Mouse (Mus musculus): ENCODE measurements around the gene Uba7. TPM values are rescaled to one million over a fixed set of nuclear protein-coding genes. Genes with fewer than 3 reads are reported as not detected.
A peak's percentile ranks its signal among the peaks of the same experiment; 100 is the strongest.

The Uba7 gene
- polyA plus RNA-seq (2015; fragmentation: Nextera tagmentation; extraction: Ambion mirVana) = 22.4 and 28.0 TPM in 2 replicates

DNA sequence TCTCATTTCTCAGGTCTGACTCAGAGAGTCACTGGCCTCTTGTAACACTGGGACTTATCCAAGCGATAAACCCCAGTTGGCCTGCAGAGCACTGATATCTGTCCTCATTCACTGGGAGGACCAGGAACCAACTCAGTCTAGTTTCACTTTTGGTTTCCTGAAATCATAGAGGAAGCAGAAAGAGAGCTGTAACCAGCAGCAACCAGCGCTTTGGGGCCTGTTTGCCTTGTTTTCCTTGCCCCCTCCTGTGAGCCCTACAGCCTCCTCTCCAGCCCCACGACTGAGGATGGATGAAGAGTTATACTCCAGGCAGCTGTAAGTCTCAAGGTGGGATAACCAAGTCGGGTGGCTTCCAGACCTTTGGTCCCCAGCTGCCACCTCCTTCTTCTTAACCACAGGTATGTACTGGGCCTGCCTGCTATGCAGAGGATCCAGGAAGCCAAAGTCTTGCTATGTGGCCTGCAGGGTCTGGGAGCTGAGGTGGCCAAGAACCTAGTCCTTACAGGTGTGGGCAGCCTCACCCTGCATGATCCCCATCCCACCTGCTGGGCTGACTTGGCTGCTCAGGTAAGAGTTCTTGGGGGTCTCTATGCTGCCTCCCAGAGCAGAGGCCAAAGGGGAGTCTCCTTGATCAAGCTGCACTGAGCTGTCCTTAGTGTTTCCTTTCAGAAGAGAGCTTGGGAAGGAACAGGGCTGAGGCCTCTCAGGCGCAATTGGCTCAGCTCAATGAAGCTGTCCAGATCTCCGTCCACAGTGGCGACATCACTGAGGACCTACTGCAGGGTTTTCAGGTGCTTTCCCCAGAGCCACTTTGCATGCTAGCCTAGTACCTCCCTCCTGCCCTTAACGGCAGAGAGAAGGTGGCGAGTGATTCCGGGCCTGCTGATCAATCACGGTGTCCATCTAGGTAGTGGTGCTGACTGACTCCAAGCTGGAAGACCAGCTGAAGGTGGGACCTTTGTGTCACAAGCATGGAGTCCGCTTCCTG, at the start of gene Uba7:
Uba7 (plus strand) TSS at position 107 of the 988 bp plus-strand sequence.
- peak within 1 kb of the TSS; percentile 35 for H3K27ac ChIP-seq (replicated peaks)

DNA sequence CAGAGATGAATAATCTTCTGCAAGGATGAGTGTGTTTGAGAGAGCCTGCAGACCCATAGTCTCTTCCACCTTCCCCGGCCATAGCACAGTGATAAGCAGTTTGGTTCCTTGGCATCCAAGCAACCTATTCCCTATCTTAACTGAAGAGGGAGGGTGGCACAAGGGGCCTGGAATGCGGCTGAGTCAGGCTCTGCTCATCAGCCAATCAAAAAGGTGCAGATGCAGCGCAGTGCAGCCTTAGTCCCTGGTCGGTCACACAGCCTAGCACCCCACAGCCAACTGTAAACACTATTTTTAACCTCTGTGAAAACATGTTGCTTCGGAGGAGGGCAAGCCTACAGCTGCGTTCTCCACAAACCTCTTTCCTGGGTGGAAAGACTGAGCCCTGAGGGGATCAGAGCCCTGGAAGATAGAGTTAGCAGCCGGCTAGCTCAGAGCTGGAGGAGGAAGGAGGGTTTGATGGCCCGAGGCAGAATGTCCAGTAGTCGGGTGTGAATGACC, 48.3 kb upstream of the Uba7 start:
- Histone ChIP-seq H3K36me3 (no peaks in the 10 kb centered on the region), H3K4me3 (replicated peaks) (no peak overlapping the region), H3K9ac (no peak overlapping the region), H3K4me2 (replicated peaks) (no peak overlapping the region), H3K27ac (replicated peaks) (no peak overlapping the region), H3K4me1 (peaks cover 17% of the 10 kb centered on the region), H3K27me3 (no peaks in the 10 kb centered on the region; the same call in 1 of the 2 replicates), H3K9me3 (replicated peaks) (no peaks in the 10 kb centered on the region)
- ATAC-seq (ENCODE audit: insufficient number of reproducible peaks, low FRiP score, low TSS enrichment, low read depth) = no peak
- WGBS = 29% methylated on average over 9 of the region's 9 CpGs

More for the DNA sequence above, at the start of gene Uba7:
- Histone ChIP-seq H3K27me3 (no peaks in the 10 kb centered on the region), H3K4me2 (replicated peaks) (no peak within 1 kb of the TSS), H3K4me1 (peaks cover 16% of the 10 kb centered on the region), H3K36me3 (peaks cover 10% of the 10 kb centered on the region; the same call in 1 of the 2 replicates), H3K9me3 (replicated peaks) (no peaks in the 10 kb centered on the region), H3K4me3 (replicated peaks) (no peak within 1 kb of the TSS), H3K9ac (no peak within 1 kb of the TSS)
- no peak for ATAC-seq (ENCODE audit: insufficient number of reproducible peaks, low FRiP score, low TSS enrichment, low read depth)
- WGBS = 71% methylated on average over 12 of the region's 12 CpGs

DNA sequence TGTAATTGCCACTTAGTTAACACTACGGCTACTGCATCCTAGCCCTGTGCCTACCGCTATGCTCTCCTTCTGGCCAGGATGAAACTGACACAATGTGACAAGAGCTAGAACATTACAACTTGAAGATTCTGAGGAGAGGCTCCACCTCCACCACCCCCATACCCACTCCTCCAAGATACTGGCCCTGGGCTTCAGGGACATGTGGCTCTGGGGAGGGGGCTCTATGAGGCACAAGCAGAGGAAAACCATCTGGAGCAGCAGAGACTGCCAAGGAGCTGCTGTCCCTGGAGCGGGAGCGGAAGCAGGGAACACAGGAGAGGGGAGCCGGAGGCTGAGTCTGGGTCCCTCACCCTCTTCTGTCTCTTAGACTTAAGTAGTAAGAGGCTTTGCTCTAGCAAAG, 47.6 kb upstream of the Uba7 start:
- Histone ChIP-seq H3K27ac (replicated peaks) (no peak overlapping the region), H3K27me3 (no peaks in the 10 kb centered on the region; the same call in 1 of the 2 replicates), H3K4me2 (replicated peaks) (no peak overlapping the region), H3K4me1 (peaks cover 17% of the 10 kb centered on the region), H3K9me3 (replicated peaks) (no peaks in the 10 kb centered on the region), H3K9ac (no peak overlapping the region), H3K36me3 (no peaks in the 10 kb centered on the region), H3K4me3 (replicated peaks) (no peak overlapping the region)
- no peak for ATAC-seq (ENCODE audit: insufficient number of reproducible peaks, low FRiP score, low TSS enrichment, low read depth)
- 61% methylated on average over 5 of the region's 5 CpGs for WGBS

DNA sequence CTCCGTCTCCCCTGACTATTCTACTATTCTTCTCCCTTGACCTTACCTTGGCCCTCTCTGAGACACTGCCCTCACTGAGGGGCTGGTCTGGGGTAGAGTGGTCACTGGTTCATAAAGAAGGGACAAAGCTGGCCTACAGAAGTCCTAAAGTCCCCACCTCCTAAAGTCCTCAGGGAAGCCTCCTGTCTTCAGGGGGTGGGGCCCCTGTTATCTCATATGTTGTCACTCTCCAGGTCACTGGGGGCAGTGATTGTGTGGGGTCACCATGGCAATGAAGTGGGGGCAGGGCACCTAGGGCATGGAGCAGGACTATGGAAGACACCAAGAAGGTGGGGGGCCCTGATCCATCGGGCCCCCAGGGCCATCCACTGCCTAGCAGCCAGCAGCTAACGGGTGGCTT, 47.1 kb upstream of the Uba7 start, which contains the start of gene Actl11:
Actl11 (plus strand) TSS at position 301 of the 400 bp plus-strand sequence.
- Histone ChIP-seq H3K4me1 (peaks cover 17% of the 10 kb centered on the region), H3K27ac (replicated peaks) (no peak within 1 kb of the TSS), H3K27me3 (no peaks in the 10 kb centered on the region; the same call in 1 of the 2 replicates), H3K36me3 (no peaks in the 10 kb centered on the region), H3K4me2 (replicated peaks) (no peak within 1 kb of the TSS), H3K4me3 (replicated peaks) (no peak within 1 kb of the TSS), H3K9ac (no peak within 1 kb of the TSS), H3K9me3 (replicated peaks) (no peaks in the 10 kb centered on the region)
- no peak for ATAC-seq (ENCODE audit: insufficient number of reproducible peaks, low FRiP score, low TSS enrichment, low read depth)
- 76% methylated on average over 3 of the region's 3 CpGs for WGBS

DNA sequence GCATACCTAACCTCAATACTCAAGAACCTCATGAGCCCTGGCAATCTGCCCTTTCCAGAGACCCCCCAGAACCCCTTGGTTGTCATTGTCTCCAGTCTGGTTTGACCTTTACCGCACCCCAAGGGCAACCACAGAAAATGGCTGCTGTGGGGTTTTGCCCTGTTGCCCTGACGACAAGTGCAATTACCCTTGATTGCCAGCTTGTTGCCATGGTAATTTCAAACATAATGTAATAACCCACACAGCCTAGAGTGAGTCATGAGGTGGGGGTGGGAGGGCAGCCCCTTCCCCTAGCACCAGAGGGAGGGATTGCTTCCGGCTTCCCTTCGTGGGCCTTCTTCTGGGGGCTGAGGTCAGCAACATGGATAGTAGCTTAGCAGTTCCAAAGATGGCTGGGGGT, 43.1 kb upstream of the Uba7 start:
- ATAC-seq (ENCODE audit: insufficient number of reproducible peaks, low FRiP score, low TSS enrichment, low read depth) = no peak

DNA sequence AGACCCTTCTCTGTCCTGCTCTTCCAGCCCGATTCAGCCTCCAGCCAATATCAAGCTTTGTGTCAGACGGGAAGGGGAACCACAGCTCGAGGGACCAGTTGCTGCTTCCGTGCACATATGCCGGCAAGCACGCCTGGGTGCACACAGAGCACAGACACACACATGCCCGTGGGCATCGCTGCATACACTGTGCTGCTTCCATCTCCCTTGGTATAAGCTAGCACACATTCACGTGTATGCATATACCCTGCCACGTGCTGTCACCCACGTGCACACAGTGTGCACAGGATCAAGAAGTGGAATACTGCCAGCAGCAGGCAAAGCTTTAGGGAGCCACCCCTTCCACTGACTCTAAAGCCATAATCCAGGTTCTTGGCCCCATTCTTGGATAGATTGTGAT, 41.2 kb upstream of the Uba7 start:
- H3K27me3 ChIP-seq = peaks cover 14% of the 10 kb centered on the region; the same call in 1 of the 2 replicates
- ATAC-seq (ENCODE audit: insufficient number of reproducible peaks, low FRiP score, low TSS enrichment, low read depth) = no peak
- H3K9ac ChIP-seq = no peak overlapping the region
- no peak overlapping the region for H3K4me2 ChIP-seq (replicated peaks)
- H3K9me3 ChIP-seq (replicated peaks) = no peaks in the 10 kb centered on the region
- WGBS = 85% methylated on average over 11 of the region's 11 CpGs
- H3K27ac ChIP-seq (replicated peaks) = no peak overlapping the region
- peaks cover 17% of the 10 kb centered on the region for H3K4me1 ChIP-seq
- no peak overlapping the region for H3K4me3 ChIP-seq (replicated peaks)
- H3K36me3 ChIP-seq = no peaks in the 10 kb centered on the region

More for the DNA sequence above, 43.1 kb upstream of the Uba7 start:
- Histone ChIP-seq H3K4me3 (replicated peaks) (no peak overlapping the region), H3K9me3 (replicated peaks) (no peaks in the 10 kb centered on the region), H3K36me3 (no peaks in the 10 kb centered on the region), H3K4me1 (peaks cover 24% of the 10 kb centered on the region), H3K27ac (replicated peaks) (no peak overlapping the region), H3K4me2 (replicated peaks) (no peak overlapping the region), H3K27me3 (peaks cover 14% of the 10 kb centered on the region), H3K9ac (no peak overlapping the region)
- 55% methylated on average over 4 of the region's 4 CpGs for WGBS

DNA sequence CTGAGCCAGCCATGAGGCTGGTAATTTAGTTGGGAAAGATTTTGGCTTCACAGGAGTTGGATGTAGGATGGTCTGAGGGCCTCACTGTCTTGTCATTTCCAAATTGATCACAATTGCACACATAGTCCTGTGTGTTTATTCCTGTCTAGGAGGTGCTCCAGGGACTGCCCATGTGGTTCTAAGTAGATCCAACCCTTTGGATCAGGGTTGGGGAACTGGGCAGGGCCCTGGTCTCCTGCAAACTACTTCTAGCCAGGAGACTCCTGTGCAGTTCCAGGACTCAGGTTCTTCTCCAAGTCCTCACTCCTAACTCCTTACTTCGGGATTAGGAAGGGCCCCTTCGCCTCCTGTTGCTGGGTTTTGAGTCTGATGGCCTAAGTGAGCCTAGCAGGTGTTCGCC, 39.9 kb upstream of the Uba7 start, which contains the start of gene Camkv:
Camkv (plus strand) TSS at position 301 of the 400 bp plus-strand sequence.
- Histone ChIP-seq H3K27ac (replicated peaks) (no peak within 1 kb of the TSS), H3K9ac (peak within 1 kb of the TSS; percentile 26; the same call in 1 of the 2 replicates), H3K36me3 (no peaks in the 10 kb centered on the region), H3K27me3 (peaks cover 14% of the 10 kb centered on the region; the same call in 1 of the 2 replicates), H3K4me2 (replicated peaks) (peak within 1 kb of the TSS; percentile 89), H3K4me1 (peaks cover 17% of the 10 kb centered on the region), H3K4me3 (replicated peaks) (peak within 1 kb of the TSS; percentile 47), H3K9me3 (replicated peaks) (no peaks in the 10 kb centered on the region)
- WGBS = 5% methylated on average over 3 of the region's 3 CpGs
- ATAC-seq (ENCODE audit: insufficient number of reproducible peaks, low FRiP score, low TSS enrichment, low read depth) = no peak

DNA sequence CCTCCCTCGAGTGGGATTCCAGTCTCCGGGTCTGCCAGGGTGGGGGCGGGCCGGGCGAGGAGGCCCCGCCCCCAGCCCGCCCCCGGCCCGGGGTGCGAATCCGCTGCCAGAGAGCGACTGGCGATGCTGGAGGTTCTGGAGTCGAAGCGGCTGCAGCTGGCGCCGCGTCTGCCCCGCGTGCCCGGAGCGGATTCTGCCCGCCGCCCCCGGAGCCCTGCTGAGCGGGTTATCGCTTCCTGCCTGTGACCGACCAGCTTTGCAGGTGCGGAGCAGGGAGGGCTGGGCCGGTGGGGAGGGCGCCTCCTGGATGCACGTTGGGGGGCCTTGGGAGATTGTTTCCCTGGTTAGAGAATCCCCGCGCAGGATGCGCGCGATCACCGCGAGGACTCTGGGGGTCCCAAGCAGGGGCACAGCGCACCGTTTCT, 39.5 kb upstream of the Uba7 start:
- Histone ChIP-seq H3K27me3 (peaks cover 14% of the 10 kb centered on the region; the same call in 1 of the 2 replicates), H3K36me3 (no peaks in the 10 kb centered on the region), H3K9ac (peak overlapping the region; percentile 26; the same call in 1 of the 2 replicates), H3K4me1 (peaks cover 17% of the 10 kb centered on the region), H3K27ac (replicated peaks) (no peak overlapping the region), H3K4me2 (replicated peaks) (peak overlapping the region; percentile 89), H3K9me3 (replicated peaks) (no peaks in the 10 kb centered on the region), H3K4me3 (replicated peaks) (peak overlapping the region; percentile 47)
- ATAC-seq (ENCODE audit: insufficient number of reproducible peaks, low FRiP score, low TSS enrichment, low read depth) = 0 out of 2 replicates have a peak, but pooled peaks have one; percentile 4
- under 1% methylated on average over 41 of the region's 41 CpGs for WGBS

DNA sequence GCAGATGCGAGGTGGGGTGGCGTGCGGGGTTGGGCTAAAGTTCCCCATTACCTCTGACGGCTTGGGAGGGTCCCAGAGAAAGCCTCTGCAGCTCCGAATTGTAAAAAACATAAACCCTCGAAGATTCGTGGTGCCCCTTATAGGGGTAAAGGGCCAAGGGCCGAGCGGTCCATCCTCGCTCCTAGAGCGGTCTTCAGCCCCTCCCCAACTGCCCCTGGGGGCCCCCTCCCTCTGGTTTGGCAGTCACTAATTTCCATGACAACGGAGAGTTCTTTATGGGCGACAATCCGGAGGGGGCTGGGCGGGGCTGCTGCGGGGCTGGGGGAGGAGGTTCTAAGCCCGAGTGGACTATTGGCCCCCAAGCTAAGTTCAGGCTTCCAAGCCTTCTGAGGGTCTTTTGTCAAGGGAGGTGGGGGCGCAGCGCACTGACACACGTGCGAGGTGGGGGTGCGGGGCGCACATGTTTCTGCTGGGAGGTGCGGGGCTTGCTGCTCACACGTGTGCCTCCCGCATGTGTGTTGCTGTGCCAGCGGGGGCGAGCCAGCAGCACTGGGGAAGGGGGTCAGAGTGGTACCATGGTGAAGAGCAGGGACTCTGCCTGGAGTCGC, 39.0 kb upstream of the Uba7 start:
- Histone ChIP-seq H3K4me2 (replicated peaks) (peak overlapping the region; percentile 89), H3K27me3 (peaks cover 14% of the 10 kb centered on the region; the same call in 1 of the 2 replicates), H3K4me1 (peaks cover 17% of the 10 kb centered on the region), H3K27ac (replicated peaks) (no peak overlapping the region), H3K36me3 (no peaks in the 10 kb centered on the region), H3K9ac (peak overlapping the region; percentile 26; the same call in 1 of the 2 replicates), H3K4me3 (replicated peaks) (peak overlapping the region; percentile 47), H3K9me3 (replicated peaks) (no peaks in the 10 kb centered on the region)
- 2% methylated on average over 29 of the region's 29 CpGs for WGBS
- peak; percentile 51 for ATAC-seq (ENCODE audit: insufficient number of reproducible peaks, low FRiP score, low TSS enrichment, low read depth)

DNA sequence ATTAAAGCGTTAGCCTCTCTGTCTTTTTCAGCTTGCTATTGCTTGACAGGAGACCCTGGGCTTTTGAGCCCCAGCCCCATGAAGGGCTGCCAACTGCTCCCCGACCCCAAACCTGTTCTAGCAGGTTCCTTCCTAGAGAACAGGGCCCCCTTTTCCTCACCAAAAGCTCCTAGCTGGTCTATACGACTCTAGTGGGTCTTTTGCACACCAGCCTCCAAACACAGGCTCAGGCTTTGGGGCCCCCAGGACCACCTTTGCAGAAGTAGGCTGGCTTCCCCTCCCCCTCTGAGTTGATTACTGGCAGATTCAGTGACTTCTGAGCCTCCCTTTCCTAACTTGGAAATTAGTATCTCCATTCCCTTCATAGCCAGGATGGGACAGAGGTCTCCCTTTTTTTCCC, 38.5 kb upstream of the Uba7 start:
- no peak overlapping the region for H3K27ac ChIP-seq (replicated peaks)
- ATAC-seq (ENCODE audit: insufficient number of reproducible peaks, low FRiP score, low TSS enrichment, low read depth) = no peak
- peaks cover 14% of the 10 kb centered on the region; the same call in 1 of the 2 replicates for H3K27me3 ChIP-seq
- peak overlapping the region; percentile 47 for H3K4me3 ChIP-seq (replicated peaks)
- H3K9me3 ChIP-seq (replicated peaks) = no peaks in the 10 kb centered on the region
- 13% methylated on average over 3 of the region's 3 CpGs for WGBS
- H3K4me2 ChIP-seq (replicated peaks) = peak overlapping the region; percentile 89
- H3K9ac ChIP-seq = no peak overlapping the region
- H3K36me3 ChIP-seq = no peaks in the 10 kb centered on the region
- peaks cover 17% of the 10 kb centered on the region for H3K4me1 ChIP-seq
